Mouse (Mus musculus): Measurements from ENCODE around the gene Foxp2.

Foxp2 gene

GRCm38 (mm10) chr6:15370827-15371226, 469.7 kb downstream of the Foxp2 start:
- DNase-seq (ENCODE audit: low read depth, low spot score) = no peak

DNA sequence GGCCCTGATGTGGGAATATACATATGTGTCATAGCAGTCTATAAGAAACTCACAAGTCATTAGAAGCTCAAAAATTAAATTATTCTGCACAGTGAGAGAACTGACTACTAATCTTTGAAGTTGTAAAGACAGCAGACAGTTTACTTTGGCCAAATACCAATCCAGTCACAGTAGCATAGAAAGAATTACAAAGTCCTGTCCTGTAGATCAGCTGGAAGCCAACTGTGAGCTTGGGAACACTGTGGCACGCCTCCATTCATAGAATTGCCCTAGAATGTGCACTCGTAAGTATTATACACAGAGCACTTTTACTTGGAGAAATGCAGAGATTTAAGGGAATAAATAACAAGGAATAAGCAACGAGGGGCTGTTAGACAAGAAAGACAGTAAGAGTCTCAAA, 472.5 kb downstream of the Foxp2 start:
- DNase-seq (ENCODE audit: low read depth, low spot score) = no peak

- no peak for DNase-seq (ENCODE audit: low read depth, low spot score)
Observed at GRCm38 (mm10) chr6:15378261-15378660, 477.1 kb downstream of the Foxp2 start.

GRCm38 (mm10) chr6:15396462-15396861, 495.3 kb downstream of the Foxp2 start:
- DNase-seq (ENCODE audit: low read depth, low spot score) = no peak

DNA sequence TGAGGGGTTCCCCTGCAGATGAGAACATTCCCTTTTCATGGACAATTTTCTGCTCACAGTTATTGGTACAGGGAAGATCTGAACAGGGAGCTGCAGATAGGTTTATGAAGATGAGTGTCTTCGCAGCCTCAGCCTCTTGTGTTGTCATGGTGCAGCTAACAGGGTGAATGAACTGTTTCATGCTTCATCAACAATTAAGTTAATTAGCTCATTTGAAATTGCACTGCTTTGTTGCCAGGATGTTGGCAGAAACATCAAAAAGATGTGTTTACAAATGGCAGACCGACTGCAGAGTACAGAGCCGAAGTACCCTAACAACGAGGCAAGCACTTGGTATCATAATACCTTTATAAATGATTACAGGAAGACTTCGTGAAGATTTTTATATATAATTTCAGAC, 496.3 kb downstream of the Foxp2 start:
- no peak for DNase-seq (ENCODE audit: low read depth, low spot score)

GRCm38 (mm10) chr6:15401138-15401537, 500.0 kb downstream of the Foxp2 start:
- no peak for DNase-seq (ENCODE audit: low read depth, low spot score)

- DNase-seq (ENCODE audit: low read depth, low spot score) = no peak
Observed at GRCm38 (mm10) chr6:15402026-15402425, 500.9 kb downstream of the Foxp2 start.

DNA sequence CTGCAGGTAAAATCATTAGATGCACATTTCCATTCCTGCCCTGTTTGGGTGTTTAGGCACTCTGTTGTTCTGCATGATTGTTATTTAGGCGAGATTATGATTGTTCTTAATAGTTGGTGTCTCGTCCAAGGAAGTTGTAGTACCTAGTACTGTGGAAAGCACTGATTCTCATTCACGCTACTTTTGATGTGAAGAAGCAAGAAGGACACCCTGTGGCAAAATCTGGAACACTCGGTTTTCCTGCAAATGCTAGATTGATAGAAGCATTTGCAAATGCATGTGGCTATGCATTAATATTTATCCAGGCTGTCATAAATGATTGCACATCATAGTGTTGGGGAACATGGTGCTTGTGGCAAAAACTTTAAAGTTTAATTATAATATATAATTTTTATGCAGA, 514.0 kb downstream of the Foxp2 start:
- DNase-seq (ENCODE audit: low read depth, low spot score) = no peak

GRCm38 (mm10) chr6:15459701-15460100, 558.6 kb downstream of the Foxp2 start:
- no peak for DNase-seq (ENCODE audit: low read depth, low spot score)

GRCm38 (mm10) chr6:15463390-15463789, 562.2 kb downstream of the Foxp2 start:
- DNase-seq (ENCODE audit: low read depth, low spot score) = no peak

- no peak for DNase-seq (ENCODE audit: low read depth, low spot score)
Observed at GRCm38 (mm10) chr6:15465471-15465870, 564.3 kb downstream of the Foxp2 start.

- no peak for DNase-seq (ENCODE audit: low read depth, low spot score)
Observed at GRCm38 (mm10) chr6:15466634-15467033, 565.5 kb downstream of the Foxp2 start.

DNA sequence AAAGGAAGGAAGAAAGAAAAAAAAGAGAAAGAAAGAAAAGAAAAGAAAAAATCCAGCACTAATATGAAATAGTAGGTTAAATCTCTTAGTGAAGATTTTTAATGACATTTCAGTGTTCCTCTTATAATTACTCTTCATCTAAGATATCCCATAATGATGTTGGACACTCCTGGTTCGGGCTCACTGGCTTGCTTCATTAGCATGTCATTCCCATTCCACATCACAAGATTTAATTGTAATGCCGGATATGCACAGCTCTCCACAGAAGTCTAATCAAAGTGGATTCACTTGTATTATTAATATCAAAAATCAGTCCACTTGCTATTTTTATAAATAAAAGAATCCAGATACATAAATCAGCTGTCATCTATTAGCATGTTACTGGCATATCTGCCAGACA, 585.8 kb downstream of the Foxp2 start:
- DNase-seq (ENCODE audit: low read depth, low spot score) = no peak

Measured in retina, adult 2 months (tissue).